Mouse (Mus musculus): ENCODE results near the gene Ghrhr. TPM values are rescaled to one million over a fixed set of nuclear protein-coding genes. Genes with fewer than 3 reads are reported as not detected.

Gene Ghrhr
- polyA plus RNA-seq (2012; rRNA removed): not detected in 2 replicates

DNA sequence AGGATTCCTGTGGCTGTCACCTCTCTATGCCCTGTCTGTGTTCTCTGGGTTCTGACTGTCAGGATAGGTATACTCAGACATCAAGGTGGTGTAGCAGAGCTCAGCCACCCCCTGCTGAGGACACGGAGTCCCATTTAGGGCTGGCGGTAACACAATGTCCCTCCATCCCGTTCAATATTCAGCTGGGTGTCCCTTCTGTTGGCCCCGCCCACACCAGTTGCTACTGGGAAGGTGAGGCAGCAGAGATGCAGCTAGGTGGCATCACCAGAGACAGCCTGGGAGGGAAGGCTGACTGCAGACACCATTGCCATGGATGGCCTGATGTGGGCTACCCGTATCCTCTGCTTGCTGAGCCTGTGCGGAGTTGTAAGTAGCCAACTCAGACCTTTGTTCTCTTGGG, at the start of gene Ghrhr:
Ghrhr (plus strand) TSS at position 220 of the 400 bp plus-strand sequence.

GRCm38 (mm10) chr6:55335989-55336514, 40.0 kb upstream of the Ghrhr start, which contains the start of gene Aqp1:
TSS of gene Aqp1 (plus strand) at chr6:55336432.

Other genes with a start within 250 kb of the Ghrhr start
- 0.25 and 0.73 TPM in 2 replicates for gene Crhr2, start 243.3 kb upstream of the Ghrhr start, polyA plus RNA-seq (2012; rRNA removed)
- 0.17 and 0.20 TPM in 2 replicates for gene Inmt, start 201.3 kb upstream of the Ghrhr start, polyA plus RNA-seq (2012; rRNA removed)
- 8.8 and 12.3 TPM in 2 replicates for gene Mindy4, start 172.9 kb upstream of the Ghrhr start, polyA plus RNA-seq (2012; rRNA removed)
- 6.5 and 7.1 TPM in 2 replicates for gene Aqp1, start 39.9 kb upstream of the Ghrhr start, polyA plus RNA-seq (2012; rRNA removed)
- gene Adcyap1r1, start 75.7 kb downstream of the Ghrhr start, polyA plus RNA-seq (2012; rRNA removed): 13.9 and 14.9 TPM in 2 replicates